Mouse (Mus musculus) gastrocnemius, postnatal 14 days (tissue): Measurements from ENCODE around the gene Ephb1. TPM values are rescaled to one million over a fixed set of nuclear protein-coding genes. Genes with fewer than 3 reads are reported as not detected.

Source experiments
- DNase-seq: peaks from one replicate; pipeline ENCODE4 v3.0.0; 2021; ENCODE audit warnings: mixed read lengths
- intact Hi-C: fragments of 180-260 bp; cut with DNase I; formaldehyde crosslinking; loops from one replicate; pipeline ENCODE4 v1.15.1; 2025; ENCODE audit warnings: low total_unique reads
- total RNA-seq, 2 experiments: library from RNA; stranded (reverse); gene quantifications; 2 replicates each; pipeline ENCODE4 v1.2.3; 2021

Ephb1 gene
- total RNA-seq, 2 experiments from 2014 or later = 2.6 to 3.4 TPM

DNA sequence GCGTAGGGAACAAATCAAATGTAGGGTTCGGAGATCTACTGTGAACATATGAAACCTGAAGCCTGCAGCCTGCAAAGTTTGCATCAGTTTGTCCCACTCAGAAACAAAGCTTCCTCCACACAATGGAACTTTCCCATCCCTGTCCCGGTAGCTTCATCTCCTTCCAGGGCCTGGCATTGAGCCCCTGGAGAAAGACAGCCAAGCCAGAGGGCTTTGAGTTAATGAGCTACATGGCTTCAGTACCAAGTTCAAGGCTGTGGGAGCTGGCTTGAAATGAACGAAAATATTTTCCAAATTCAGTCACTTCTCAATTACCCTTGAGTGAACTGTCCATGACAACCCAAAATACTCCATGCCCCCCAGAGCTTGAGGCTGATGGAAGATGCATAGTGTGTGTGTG is 160.4 kb downstream of the Ephb1 start:
- DNase-seq = peak; percentile 20
- intact Hi-C loops = no loop called here

DNA sequence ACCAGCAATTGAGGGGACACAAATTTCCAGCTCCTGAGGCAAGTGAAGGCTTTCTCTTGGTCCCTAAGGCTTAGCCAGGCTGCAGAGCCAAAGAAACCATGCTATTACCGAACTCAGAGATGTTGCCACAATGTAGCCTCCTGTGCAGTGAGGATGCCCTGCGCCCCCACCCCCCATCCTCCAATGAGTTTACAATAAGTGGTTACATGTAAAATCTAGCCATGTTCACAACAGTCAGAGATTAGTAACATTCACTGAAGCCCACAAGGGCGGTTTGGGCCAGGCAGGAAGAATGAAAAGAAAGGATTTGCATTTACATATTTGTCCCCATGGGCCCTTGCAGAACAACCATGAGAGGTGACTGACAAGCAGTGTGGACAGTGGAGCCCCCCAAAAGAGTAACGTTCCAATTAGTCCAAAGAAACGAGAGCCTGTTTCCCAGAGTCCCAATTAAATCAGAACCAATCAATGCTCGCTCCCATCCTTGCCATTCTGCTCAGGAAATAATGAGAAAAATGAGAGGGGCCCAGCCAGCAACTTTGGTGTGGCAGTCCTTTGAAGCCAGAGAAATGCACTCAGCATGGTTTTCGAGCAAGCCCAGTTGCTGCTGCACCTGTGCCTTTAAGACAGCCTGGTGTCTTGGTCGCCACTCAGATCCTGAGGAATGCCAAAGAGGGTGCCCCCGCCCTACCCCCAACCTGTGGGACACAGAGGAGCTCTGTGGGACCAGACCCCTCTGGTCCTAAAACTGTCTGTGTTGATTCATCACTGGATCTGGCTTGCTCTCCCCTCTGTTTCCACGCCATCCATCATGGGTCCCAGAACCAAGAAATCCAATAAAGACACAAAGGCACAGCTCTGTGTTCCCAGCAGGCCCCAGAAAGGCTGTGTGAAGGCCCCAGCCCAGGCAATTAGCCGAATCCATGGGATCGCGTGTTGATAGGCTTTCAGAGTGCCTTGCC is 161.5 kb downstream of the Ephb1 start:
- DNase-seq = no peak
- intact Hi-C loops = no loop called here

DNA sequence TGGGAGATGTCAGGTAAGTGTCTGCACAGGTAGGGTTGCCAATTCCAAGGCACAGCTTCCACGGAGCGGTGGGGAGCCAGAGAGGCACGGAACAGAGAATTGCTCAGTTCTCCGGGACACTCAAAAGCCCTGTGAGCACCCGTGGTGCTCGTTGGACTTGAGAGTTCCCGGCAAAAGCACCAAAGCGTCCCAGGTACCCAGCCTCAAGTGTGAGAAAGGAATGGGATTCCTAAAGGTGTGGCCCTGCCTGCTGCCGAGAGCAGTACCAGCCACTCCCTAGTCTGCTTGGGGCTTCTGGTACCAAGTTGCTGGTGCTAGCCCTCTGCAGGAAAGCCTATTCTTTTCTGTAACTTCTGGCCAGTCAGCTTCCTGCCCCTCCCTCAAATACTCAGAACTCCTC is 164.4 kb downstream of the Ephb1 start:
- intact Hi-C loops = no loop called here

DNA sequence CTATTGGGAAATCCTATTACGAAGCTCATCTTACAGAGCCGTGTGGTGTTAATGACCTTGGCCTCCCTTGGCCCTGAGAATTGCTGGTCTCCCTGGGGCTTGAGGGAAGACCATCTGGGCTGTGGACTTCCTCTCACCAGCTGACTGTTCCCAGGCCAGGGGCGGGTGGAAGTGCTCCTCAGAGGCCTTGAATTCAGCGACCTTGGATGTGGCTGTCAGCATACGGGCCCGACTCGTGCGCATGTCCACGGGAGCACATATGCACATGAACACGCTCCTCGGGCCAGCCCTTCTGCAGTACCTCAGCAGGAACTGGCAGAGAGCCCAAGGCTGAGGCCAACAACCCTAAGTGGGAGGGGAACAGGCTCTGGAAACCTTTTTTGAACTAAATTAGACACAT is 165.1 kb downstream of the Ephb1 start:
- intact Hi-C loops = no loop called here
- DNase-seq = peak; percentile 62

More for the DNA sequence above, 164.4 kb downstream of the Ephb1 start:
- no peak for DNase-seq

DNA sequence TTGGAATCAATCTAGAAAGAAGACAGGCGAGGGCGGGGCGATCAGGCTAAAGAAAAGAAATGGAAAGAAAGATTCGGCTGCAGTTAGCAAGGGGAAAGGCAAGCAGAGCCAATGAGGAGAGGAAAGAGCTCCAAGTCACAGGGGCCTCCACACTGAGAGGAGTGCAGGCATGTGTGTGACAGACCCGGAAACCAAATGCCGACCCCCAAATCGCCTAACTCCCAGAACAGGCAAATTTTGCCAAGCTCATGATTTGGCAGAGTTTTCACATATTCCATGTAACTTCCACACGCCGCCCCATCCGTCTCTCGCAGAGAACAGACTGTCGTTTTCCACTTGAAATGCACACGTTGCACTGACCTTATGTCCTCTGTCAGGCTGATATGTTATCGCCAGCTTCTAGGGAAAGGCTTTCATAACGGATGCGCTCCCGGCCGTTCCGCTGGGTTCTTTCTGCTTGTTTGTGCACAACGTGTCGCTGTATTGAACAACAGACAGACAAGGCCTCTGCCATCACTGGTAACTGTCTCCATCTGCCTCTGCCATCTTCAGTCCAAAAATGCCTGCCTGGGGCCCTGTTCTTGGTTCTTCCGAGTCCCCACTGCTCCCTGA is 170.7 kb downstream of the Ephb1 start:
- intact Hi-C loops = no loop called here
- no peak for DNase-seq

DNA sequence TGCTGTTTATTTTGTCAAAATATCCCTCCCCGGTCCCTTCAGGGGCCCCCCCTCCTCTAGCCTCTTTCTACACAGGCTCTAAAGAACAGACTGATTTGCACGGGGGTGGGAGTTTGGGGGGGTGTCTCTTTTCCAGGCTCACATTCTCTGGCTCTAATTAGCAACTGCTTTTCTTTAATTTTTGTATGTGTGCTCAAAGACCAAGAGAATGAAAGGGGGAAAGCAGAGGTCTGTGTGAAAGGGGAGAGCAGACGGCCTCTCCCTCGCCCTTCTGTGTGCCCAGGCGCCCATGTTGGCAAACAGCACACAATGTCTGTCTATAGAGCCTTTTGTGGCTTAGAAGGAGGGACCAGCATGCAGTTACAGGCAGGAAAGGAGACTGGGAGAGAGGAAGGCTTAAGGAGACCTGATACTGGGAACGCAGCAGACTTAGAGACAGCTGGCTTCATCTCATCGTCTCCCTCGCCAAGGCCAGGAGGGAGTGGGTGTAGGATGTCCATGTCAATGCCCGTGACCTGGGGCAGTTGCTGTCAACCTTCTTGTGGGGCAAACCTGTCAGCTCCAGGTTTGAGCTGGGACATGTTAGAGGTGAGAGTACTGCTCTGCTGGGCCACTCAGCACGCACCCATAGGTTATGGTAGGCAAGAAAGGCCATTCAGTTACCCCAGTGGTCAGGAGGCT is 172.5 kb downstream of the Ephb1 start:
- intact Hi-C loops = no loop called here
- DNase-seq = peak; percentile 32

DNA sequence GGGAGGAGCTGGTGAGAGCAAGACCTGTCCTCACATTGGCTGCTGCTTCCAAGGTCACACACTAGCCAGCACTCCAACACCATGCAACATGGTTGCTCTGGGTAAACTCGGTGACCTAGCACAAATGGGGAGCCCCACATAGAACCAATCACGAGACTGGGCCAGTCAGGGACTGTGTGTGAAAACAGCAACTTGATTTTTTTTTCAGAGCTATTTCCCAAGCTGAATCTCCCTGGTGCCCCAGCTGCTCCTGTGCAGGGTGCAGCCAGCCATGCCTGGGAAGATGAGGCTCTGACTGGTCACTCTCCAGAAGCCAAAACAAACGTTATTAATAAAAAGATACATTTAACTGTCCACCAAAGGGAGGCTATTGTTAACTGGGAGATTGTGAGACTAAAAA is 173.2 kb downstream of the Ephb1 start:
- no peak for DNase-seq
- intact Hi-C loops = no loop called here

DNA sequence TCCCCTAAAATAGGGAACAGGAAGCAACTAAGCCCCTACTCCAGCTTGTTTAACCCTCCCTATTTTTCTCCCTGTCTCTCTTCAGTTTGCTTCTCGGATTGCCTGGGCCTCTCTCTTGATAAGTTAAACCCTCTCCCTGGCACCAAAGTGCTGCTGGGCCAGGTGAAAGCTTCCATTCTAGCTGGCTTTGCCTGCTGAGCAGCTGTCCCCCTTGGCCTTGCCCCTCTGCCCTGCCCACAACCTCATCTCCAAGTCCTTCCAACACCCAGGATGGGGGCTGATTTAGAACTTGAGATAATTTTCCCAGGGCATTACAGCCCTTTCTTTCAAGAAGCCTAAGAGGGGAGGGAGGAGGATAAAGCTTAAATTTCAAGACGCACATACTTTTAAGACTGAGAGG is 174.0 kb downstream of the Ephb1 start:
- DNase-seq = no peak
- intact Hi-C loops = no loop called here

DNA sequence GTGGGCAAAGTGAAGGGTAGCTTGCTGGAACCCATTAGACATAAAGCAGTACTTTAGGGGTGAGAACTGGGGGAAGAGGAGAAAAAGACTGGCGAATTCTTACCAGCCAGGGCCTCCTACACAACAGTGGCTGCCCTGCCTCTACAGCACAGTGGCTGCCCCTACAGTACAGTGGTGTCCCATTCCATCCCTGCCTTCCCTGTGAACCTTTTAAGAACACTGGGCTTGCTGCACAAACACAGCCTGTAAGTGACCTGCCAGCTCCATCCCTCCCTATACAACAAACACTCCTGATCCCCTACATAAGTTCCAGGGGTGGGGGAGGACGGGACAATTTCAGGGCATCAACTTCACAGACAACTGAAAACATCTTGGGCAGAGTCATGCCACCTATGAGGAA is 174.4 kb downstream of the Ephb1 start:
- no peak for DNase-seq
- intact Hi-C loops = no loop called here

DNA sequence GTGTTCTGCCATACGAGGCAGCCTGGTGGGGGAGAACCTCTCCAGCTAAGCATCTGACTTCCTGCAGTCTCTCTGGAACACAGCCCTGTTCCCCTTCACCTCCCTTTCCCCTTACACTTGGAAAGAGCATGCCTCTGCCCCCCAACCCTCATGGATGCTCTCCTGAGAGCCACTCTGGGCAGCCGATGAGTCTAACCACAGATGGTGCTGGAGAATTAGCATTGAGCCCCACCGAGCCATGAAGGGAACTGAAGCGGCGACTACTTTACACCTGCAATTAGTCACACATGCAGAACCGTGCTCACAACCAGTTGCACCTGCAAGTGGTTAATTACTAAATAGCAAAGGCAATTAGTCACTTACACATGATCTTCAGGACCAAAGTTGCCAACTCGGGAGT is 184.8 kb downstream of the Ephb1 start:
- intact Hi-C loops = no loop called here
- DNase-seq = no peak

DNA sequence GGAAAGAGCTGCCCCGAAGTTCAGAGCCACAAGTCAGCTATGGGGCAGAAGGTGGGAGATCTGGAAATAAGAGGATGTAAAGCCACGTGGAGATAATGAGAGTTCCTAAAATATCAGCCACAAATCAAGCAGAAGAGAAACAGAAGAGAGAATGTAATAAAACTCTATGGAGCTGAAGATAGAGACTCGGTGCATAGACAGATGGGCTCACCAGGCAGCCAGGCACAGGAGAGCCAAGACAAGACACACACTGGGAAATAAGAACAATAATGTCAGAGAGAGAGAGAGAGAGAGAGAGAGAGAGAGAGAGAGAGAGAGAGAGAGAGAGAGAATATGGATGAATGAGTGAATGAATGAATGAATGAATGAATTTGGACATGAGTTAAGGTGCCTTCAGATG is 198.6 kb downstream of the Ephb1 start:
- intact Hi-C loops = no loop called here
- DNase-seq = no peak

DNA sequence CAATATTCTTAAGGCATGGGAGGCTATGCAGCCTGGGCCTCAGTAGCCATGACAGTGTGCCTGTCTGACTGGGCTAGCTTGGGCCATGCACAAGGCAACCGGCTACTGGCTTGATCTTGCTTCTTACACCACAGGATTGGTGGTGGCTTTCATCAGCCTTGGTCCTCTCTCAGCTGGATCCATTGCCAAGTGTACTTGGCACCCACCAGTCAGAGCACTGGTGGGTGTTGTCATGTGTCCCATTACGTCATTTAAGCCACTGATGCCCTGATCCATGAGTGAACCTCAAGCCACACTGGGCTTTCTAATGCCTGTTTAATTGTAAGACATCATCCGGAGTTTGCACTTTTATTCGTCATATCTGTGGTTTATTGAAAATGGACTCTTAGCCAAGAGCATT is 215.3 kb downstream of the Ephb1 start:
- intact Hi-C loops = no loop called here
- DNase-seq = no peak

DNA sequence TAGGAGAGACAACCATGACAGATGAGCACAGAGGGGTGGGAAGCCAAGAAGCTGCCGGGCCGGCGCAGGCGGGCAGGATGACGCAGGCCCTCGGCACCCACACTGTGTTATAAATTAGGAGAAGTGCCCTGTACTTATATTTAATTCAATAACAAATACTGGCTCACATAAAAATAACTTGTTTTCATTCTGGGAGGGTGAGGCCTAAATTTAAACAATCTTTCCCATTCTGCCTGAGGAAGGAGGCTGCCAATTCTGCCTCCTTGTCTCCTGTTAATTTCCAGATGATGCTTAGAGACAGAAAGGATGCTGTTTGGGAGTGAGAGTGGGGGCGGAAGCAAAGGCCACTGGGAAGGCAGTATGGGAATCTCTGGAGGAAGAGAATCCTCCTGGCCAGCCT is 215.8 kb downstream of the Ephb1 start:
- intact Hi-C loops = no loop called here
- DNase-seq = no peak

DNA sequence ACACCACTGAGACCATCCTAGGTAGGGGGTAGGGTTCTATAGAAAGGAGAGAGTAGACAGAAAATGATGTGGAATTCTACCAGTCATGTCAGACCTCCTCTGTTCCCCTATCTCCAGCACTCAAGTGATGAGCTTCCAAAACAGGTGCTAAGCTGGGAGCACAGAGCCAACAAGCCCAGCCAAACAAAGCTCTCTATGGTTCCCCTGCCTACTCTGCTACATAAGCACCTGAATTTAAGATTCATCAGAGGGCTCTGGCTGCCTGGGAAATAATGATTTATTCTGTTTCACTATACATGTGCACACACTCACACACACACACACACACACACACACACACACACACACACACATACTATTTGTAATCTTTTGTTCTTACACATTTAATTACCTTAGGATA is 216.3 kb downstream of the Ephb1 start:
- intact Hi-C loops = no loop called here
- no peak for DNase-seq

DNA sequence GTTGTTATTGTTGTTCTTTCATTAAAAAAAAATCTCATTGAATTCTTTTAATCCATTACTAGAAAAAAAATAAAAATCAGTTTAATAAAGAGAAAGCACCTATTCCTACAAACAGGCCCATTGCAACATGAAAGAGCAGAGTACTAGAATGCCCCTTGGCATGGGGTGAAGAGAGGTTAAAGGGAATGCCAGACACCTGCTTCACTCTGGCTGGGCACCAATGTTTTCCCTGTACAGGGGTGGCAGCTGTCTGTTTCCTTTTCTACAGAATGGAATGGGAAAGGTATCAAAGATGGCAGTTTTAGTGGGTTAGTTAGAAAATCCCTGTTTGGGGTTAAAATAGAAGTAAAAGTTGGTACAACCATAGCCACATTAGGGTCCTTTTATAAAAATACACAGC is 224.0 kb downstream of the Ephb1 start:
- intact Hi-C loops = no loop called here
- DNase-seq = no peak

DNA sequence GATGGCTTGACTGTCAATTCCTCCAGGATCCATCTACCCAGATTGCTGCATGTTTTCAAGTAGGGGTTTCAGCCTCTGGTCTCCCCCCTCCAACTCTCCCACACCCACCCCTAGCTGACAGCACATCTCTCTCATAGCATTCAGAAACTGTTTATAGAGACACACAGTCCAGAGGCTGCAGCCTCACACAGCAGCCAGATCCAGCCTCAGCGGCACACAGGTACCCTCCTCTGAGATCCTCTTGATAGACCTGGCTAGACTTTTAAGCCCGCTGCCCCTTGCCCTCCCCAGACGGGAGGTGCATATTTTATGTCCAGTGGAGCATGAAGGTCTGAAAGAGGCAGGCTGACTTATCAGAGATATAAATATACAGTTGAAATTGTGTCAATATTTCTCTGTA is 228.0 kb downstream of the Ephb1 start:
- intact Hi-C loops = no loop called here
- DNase-seq = no peak

DNA sequence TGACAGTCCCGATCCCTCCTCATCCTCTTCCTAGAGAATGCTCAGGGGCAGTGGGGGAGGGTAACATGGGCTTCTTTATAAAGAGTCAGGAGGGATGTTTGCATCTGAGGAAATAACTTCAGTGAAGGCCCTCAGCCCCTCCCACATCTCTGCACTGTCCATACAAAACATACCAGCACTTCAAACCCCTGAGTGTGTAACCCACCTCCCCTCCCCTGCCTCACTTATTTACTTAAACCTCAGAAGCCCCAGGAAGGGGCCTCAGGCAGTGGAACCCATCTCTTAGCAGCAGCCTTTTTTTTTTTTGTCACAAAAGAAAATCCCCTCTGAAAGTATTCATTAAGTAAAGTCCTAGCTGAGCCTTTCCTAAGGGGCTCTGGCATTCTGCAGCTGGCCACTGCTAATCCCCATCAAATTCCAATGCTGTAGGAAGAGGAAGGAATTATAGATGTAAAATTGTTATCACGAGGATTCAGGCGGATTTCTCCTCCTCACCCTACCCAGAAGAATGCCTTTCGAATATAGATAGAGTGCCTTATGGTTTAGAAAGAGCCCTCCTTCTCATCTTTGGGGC is 231.5 kb downstream of the Ephb1 start:
- no peak for DNase-seq
- intact Hi-C loops = no loop called here

DNA sequence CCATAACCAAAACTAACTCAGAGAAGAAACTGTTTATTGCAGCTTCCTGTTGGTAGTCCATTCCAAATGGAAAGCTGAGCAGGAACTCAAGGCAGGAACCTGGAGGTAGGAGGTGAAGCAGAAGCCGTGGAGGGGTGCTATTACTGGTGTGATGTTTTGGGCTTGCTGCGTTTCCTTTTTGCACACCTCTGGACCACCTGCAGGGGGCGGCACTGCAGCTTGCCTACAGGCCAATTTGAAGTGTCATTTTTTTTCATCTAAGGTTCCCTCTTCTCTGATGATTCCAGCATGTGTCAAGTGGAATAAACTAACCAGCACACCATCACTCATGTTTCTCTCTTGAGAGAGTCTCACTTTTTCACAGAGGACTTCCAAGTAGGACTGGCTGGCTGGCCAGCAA is 235.1 kb downstream of the Ephb1 start:
- no peak for DNase-seq
- intact Hi-C loops = no loop called here

DNA sequence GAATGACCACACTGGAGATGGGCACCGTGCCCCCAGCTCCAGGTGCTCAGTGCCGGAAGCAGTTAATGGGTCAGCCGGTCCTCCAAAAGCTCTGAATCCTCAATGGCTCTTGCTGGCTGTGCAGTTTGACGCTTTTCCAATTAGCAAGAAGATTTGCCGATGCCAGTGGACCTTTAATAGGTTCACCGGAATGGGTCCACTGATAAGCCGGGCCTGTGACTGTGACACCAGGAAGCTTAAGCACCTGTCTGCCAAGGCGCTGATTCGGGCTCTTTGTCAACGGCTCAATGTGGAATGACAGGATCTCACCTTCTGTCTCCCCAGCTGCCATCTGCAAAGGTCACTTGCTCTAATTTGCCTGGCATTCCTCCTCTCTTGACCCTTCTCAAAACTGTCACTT is 239.2 kb downstream of the Ephb1 start:
- DNase-seq = no peak
- intact Hi-C loops = no loop called here

DNA sequence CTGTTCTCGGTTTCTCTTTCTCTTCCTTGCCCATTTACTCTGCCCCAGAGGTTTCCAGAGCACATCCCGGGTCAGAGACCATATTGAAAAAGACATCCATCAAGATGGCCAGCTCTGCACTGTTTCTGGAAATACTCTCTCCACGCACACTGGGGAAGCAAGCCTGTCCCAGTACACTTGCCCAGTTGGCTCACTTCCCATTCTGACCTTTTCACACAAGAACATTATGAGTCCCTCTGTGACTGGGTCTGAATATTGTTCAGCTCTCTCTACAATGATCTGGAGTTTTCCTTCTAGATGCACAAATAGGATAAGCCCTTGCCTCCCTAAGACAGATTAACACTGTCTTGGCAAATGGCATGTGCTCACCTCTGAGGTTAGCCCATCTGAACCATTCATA is 243.0 kb downstream of the Ephb1 start:
- intact Hi-C loops = no loop called here
- DNase-seq = no peak
